Mouse (Mus musculus): ENCODE results near the gene Tctn3.

The Tctn3 gene

GRCm38 (mm10) chr19:40611830-40612506 lies at the start of gene Tctn3, which contains the start of gene Entpd1:
Gene Tctn3 (minus strand): TSS chr19:40612233.
Gene Entpd1 (plus strand): TSS chr19:40612366.
- peak; percentile 97 for DNase-seq (ENCODE audit: low spot score)

- no peak for DNase-seq (ENCODE audit: low spot score)
Observed at GRCm38 (mm10) chr19:40661108-40661507, 49.1 kb upstream of the Tctn3 start.

GRCm38 (mm10) chr19:40660510-40660909 lies 48.5 kb upstream of the Tctn3 start:
- no peak for DNase-seq (ENCODE audit: low spot score)

- DNase-seq (ENCODE audit: low spot score), result no peak
Observed at GRCm38 (mm10) chr19:40659651-40660478, 47.8 kb upstream of the Tctn3 start.

GRCm38 (mm10) chr19:40658935-40659334 lies 46.9 kb upstream of the Tctn3 start:
- no peak for DNase-seq (ENCODE audit: low spot score)

- no peak for DNase-seq (ENCODE audit: low spot score)
Observed at GRCm38 (mm10) chr19:40658281-40658680, 46.2 kb upstream of the Tctn3 start.

- no peak for DNase-seq (ENCODE audit: low spot score)
Observed at GRCm38 (mm10) chr19:40656207-40656606, 44.2 kb upstream of the Tctn3 start.

- no peak for DNase-seq (ENCODE audit: low spot score)
Observed at GRCm38 (mm10) chr19:40650090-40650489, 38.1 kb upstream of the Tctn3 start.

- DNase-seq (ENCODE audit: low spot score), result no peak
Observed at GRCm38 (mm10) chr19:40647319-40648158, 35.5 kb upstream of the Tctn3 start.

GRCm38 (mm10) chr19:40646379-40646778 lies 34.3 kb upstream of the Tctn3 start:
- DNase-seq (ENCODE audit: low spot score), result no peak

GRCm38 (mm10) chr19:40643846-40644245 lies 31.8 kb upstream of the Tctn3 start:
- DNase-seq (ENCODE audit: low spot score), result no peak

GRCm38 (mm10) chr19:40640799-40641198 lies 28.8 kb upstream of the Tctn3 start:
- DNase-seq (ENCODE audit: low spot score), result no peak

GRCm38 (mm10) chr19:40639729-40640304 lies 27.8 kb upstream of the Tctn3 start:
- DNase-seq (ENCODE audit: low spot score), result no peak

GRCm38 (mm10) chr19:40638582-40638981 lies 26.5 kb upstream of the Tctn3 start:
- no peak for DNase-seq (ENCODE audit: low spot score)

GRCm38 (mm10) chr19:40637601-40638000 lies 25.6 kb upstream of the Tctn3 start:
- DNase-seq (ENCODE audit: low spot score), result no peak

GRCm38 (mm10) chr19:40637091-40637490 lies 25.1 kb upstream of the Tctn3 start:
- DNase-seq (ENCODE audit: low spot score), result no peak

GRCm38 (mm10) chr19:40633144-40633543 lies 21.1 kb upstream of the Tctn3 start:
- no peak for DNase-seq (ENCODE audit: low spot score)

GRCm38 (mm10) chr19:40632668-40633067 lies 20.6 kb upstream of the Tctn3 start:
- DNase-seq (ENCODE audit: low spot score), result no peak

- DNase-seq (ENCODE audit: low spot score), result no peak
Observed at GRCm38 (mm10) chr19:40632193-40632592, 20.2 kb upstream of the Tctn3 start.

- no peak for DNase-seq (ENCODE audit: low spot score)
Observed at GRCm38 (mm10) chr19:40630606-40631005, 18.6 kb upstream of the Tctn3 start.

GRCm38 (mm10) chr19:40630096-40630495 lies 18.1 kb upstream of the Tctn3 start:
- DNase-seq (ENCODE audit: low spot score), result no peak

GRCm38 (mm10) chr19:40628950-40629349 lies 16.9 kb upstream of the Tctn3 start:
- no peak for DNase-seq (ENCODE audit: low spot score)

All from yolk sac, embryonic 10.5 days (tissue).